Mouse (Mus musculus): ENCODE measurements around the gene Mboat7.
"Not testable (repeated sequence)": the region's sequence is repeated elsewhere in the genome, so short reads cannot be mapped to it uniquely, and the experiment has no call there.

GRCm38 (mm10) chr7:3694949-3695305 lies 1.6 kb upstream of the Mboat7 start:
- not testable (repeated sequence) for TF ChIP-seq POLR2A (IDR thresholded peaks at IDR 0.05; ENCODE audit: control insufficient read depth in 1 of 2, insufficient read depth in 1 of 2, low read depth in 1 of 2, low read length in 2 of 2, poor library complexity in 1 of 2); MYC (IDR thresholded peaks at IDR 0.05; ENCODE audit: low read depth, low read length); ZNF384 (IDR thresholded peaks at IDR 0.05; ENCODE audit: low read depth, low read length); EP300 (IDR thresholded peaks at IDR 0.05; ENCODE audit: low read depth in 1 of 2, low read length in 2 of 2); UBTF (IDR thresholded peaks at IDR 0.05; ENCODE audit: borderline replicate concordance, insufficient read depth, low read depth, low read length); ZC3H11A (IDR thresholded peaks at IDR 0.05; ENCODE audit: low read depth, low read length)

Data from MEL (cell line).